Mouse (Mus musculus) lung, adult 2 months (tissue): ENCODE data around the gene Mmp10. TPM values are rescaled to one million over a fixed set of nuclear protein-coding genes. Genes with fewer than 3 reads are reported as not detected.

Experiments
- DNase-seq: peaks from one replicate; pipeline ENCODE4 v3.0.0; 2022
- H3K4me1 ChIP-seq: fragments of 200-500 bp; 2 replicates; pipeline ENCODE4 v1.6.1; 2011; ENCODE audit warnings: low read length; ENCODE audit not compliant: control insufficient read depth, insufficient read depth
- H3K4me3 ChIP-seq: fragments of 200-500 bp; replicated peaks from 2 replicates; pipeline ENCODE3; 2011; ENCODE audit warnings: low read depth, mild to moderate bottlenecking, control low read depth, low read length; ENCODE audit errors: extremely low read depth
- CTCF ChIP-seq: fragments of 200-500 bp; IDR thresholded peaks from 2 replicates; pipeline ENCODE4 v1.5.1; 2011; ENCODE audit warnings: mild to moderate bottlenecking, low read length, control low read depth; ENCODE audit not compliant: insufficient read depth
- POLR2A ChIP-seq: fragments of 200-500 bp; IDR thresholded peaks from 2 replicates; pipeline ENCODE4 v1.6.1; 2011; ENCODE audit warnings: low read depth, mild to moderate bottlenecking, control low read depth, low read length, borderline replicate concordance; ENCODE audit errors: extremely low read depth
- WGBS: fragments of 180-500 bp; shearing (Covaris S2); methylation state at CpG from one replicate; pipeline ENCODE4 v1.1.7; 2018; 5-methylcytosine and 5-hydroxymethylcytosine counted together
- polyA plus RNA-seq: library from polyadenylated mRNA; depleted of rRNA; stranded (reverse); fragments of >200 nt; gene quantifications from 2 replicates; pipeline ENCODE4 v1.2.3, GENCODE M21; 2012; rRNA removed

The Mmp10 gene
- not detected in 2 replicates for polyA plus RNA-seq

DNA sequence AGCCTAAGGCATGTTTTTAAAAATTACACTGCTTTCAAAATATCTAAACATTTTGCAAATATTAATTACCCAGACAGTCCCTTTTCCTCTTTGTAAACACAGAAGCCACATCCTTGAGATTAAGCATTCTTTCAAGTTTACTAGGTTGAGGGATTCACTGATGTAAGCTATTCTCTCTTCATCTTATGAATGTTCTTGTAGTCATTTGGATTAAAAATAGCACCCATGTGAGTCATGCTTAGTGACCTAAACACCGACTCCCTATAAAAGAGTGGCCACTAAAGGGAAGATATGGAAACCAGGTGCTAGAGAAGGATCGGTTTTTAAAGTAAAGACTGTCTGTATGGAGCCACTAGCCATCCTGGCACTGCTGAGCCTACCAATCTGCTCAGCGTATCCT is at the start of gene Mmp10:
TSS of gene Mmp10 (plus strand) at position 302 of the 400 bp plus-strand sequence.
- Histone ChIP-seq H3K4me3 (no peak within 1 kb of the TSS), H3K4me1 (no peaks in the 10 kb centered on the region)
- WGBS, result 85% methylated on average over 3 of the region's 3 CpGs
- no peak for TF ChIP-seq CTCF
- TF ChIP-seq POLR2A, result no peak
- DNase-seq, result no peak

DNA sequence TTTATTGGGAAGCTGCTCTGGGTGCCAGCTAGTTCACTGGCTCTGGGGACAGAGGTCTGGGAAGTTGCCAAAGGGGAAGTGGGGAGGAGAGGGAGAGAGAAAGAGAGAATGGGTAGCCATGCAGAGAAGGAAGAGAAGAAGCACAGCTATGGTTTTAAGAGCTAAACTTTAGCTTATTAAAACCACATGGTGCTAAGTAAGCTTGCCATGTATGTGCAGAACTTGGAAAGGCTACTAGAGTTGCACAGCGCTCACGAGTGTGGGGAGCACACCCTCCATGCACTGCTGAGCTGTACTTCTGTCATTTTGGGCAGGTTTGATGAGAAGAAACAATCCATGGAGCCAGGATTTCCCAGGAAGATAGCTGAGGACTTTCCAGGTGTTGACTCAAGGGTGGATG is 48.9 kb upstream of the Mmp10 start:
- TF ChIP-seq POLR2A (no peak), CTCF (no peak)
- Histone ChIP-seq H3K4me3 (no peak overlapping the region), H3K4me1 (no peaks in the 10 kb centered on the region)
- no peak for DNase-seq
- WGBS, result 74% methylated on average over 2 of the region's 2 CpGs

DNA sequence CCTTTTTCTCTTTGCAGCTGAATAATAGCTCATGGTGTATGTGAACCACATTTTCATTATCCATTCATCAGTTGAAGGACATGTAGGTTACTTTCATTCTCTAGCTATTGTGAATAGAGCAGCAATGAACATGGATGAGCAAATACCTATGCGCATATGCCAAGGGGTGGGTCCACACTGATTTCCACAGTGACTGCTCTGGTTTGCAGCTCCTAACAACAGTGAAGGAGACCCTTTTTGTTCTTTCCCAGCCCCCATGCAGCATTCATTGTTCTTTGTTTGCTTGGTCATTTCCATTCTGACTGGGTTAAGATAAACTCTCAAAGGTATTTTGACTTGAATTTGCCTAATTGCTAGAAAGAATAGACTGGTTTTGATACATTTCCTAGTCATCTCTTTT is 31.9 kb upstream of the Mmp10 start:
- Histone ChIP-seq H3K4me3 (no peak overlapping the region), H3K4me1 (no peaks in the 10 kb centered on the region)
- 92% methylated on average over 1 of the region's 1 CpGs for WGBS
- TF ChIP-seq POLR2A, result no peak
- no peak for TF ChIP-seq CTCF
- DNase-seq, result no peak

DNA sequence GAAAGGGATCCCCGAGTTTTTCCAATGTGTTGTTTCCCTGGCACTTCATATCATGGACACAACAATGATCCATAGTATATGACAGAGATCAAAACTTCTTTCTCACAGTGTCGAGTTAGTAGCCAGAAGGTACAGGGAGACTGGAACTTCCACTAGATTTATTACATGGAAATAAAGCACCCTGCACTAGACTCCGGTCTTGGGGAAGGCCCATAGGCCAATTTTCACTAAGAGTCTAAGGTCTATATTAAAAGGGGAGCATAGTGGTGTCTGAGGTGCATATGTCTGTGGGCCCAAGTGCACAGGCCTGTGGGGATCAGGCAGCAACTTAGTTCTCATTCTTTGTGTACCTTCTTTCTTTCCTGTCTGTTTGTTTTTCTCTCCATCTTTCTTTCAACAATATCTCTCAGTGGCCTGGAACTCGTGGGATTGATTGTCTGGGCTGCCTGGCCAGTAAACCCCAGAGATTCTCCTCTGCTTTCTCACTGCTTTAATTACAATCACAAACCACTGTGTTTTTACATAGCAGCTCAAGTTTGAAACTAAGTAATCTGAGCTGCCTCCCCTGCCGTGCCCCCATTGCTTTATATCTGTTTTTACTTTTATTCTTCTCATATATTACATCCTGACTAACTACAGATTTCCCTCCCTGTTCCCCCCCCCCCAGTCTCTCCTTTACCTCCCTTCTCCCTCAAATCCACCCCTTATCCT is 18.3 kb upstream of the Mmp10 start:
- no peaks in the 10 kb centered on the region for H3K4me1 ChIP-seq
- WGBS, result 62% methylated on average over 5 of the region's 5 CpGs
- no peak for DNase-seq
- TF ChIP-seq CTCF (no peak), POLR2A (no peak)
- no peak overlapping the region for H3K4me3 ChIP-seq

DNA sequence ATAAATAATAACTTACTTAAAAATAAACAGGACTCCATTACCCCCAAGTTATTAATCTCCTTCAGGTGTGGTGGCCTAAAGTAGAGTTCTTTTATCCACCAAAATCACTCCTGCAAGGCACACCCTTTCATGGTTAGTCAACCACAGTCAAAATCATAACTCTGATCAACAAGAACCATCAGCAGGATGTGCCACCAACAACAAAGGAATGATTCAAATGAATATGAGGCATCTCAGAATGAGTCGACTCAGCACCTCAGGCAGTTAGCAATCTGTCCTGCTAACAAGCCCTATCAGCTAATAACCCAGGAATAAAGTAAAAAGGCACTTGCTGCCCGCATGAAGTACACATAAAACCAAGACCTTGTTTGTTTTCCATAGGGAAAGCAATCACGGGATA is 1.0 kb upstream of the Mmp10 start:
- Histone ChIP-seq H3K4me1 (no peaks in the 10 kb centered on the region), H3K4me3 (no peak overlapping the region)
- no peak for DNase-seq
- 80% methylated on average over 3 of the region's 3 CpGs for WGBS
- TF ChIP-seq POLR2A (no peak), CTCF (no peak)

DNA sequence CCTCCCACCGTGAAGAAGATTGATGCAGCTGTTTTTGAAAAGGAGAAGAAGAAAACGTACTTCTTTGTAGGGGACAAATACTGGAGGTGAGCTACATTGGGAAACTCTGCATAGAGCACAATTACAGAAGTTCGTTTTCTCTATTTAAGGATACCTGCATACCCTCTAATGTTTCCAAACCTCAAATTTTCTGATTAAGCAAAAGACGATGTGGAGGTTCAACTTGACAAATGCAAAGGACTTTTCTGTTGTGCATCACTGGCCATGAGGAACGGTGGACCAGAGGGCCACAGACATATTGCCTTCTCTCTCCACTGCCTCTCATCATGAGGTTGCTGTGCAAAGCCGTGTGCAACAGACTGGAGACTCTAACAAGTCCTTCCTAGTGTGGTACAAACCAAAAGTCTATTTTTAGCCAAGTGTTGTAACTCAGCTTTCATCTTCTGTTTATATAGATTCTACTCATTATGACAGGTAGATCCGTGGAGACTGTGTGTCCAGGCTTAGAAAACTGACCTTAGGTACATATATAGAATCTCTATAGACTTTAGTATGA is 5.2 kb downstream of the Mmp10 start:
- Histone ChIP-seq H3K4me3 (no peak overlapping the region), H3K4me1 (no peaks in the 10 kb centered on the region)
- WGBS, result 70% methylated on average over 7 of the region's 7 CpGs
- TF ChIP-seq CTCF, result no peak
- TF ChIP-seq POLR2A, result no peak
- DNase-seq, result no peak

DNA sequence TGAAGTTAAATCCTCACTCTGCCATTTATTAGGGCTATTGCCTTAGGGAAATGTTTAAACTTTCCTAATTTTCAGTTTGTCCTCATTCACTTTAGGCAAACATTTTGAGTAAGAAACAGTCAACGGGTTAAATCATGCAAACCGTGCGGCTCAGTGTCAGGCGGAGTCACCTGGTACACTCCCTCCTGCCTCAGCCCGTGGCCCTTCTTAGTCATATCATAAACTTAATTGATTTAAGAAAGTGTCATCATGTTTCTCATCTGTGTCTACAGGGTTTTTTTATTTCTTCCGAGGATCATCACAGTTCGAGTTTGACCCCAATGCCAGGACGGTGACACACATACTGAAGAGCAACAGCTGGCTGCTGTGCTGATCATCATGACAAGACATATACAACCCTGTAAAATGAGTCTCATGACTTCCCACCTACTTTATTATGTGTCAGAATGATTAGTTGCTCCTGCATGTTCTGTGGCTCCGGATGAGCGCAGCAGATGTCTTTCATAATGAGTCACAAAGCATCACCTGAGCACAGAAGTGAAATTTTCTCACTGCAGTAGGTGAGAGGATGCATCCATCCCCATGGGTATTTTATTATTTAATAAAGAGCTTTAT is 7.6 kb downstream of the Mmp10 start:
- Histone ChIP-seq H3K4me3 (no peak overlapping the region), H3K4me1 (no peaks in the 10 kb centered on the region)
- no peak for DNase-seq
- TF ChIP-seq CTCF (no peak), POLR2A (no peak)
- WGBS, result 75% methylated on average over 10 of the region's 10 CpGs

DNA sequence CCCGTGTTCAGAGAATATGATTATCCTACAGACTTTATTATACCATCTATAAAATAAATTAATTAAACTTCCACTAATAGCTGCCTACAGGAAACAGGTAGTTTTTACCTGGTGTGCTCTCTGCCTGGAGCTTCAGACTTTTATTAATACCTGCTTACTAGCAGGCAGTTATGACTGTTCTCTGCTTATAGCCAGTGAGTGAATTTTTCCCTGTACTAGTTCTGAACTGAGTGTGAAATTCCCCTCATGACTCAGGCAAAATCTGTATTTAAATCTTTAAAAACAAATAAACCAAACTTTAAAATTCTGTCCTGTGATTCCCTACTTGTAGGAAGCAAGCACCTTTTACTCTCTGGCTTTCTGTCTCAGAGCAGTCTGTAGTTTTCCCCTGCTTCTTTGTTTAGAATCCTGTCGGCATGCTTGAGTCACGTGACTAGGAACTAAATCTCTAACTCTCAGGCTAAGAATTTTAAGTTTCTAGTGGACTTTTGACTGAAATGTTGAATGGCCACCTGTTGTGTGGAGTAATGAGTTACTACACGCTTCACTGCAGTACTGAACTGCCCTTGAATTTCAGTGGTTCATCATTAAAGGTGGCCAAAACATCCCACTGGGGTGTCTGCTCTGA is 15.9 kb downstream of the Mmp10 start:
- WGBS, result 66% methylated on average over 4 of the region's 4 CpGs
- TF ChIP-seq POLR2A (no peak), CTCF (no peak)

DNA sequence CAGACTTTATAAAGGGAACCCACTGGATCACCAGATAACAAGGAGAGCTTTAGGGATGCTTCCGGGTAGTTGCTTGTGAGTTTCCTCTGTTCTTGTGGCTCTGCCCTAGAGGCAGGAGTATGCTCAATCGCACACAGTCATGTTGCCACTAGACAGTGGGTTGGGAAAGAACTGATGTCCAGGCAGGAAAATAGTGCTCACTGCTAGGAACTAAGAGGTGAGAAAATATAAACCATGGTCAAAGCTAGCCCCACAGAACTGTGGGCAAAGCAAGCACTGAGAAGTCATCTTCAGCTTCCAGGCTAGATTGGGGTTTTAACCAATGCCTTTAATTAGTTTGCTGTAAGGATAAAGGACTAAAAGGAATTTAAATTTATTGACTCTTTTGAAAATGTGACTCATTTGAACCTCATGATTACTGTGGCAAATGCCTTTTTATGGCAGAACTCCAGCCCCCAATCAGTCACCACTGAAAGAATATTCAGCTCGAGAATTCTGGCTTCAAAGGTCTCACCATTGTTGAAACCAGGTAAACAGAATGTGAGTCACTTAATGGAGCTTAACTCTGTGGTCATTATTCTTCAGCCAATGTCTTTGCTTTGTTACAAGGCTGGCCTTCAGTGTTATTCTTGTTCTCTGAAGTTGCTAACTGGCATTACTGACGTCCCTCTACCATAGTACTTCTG is 24.2 kb downstream of the Mmp10 start:
- Histone ChIP-seq H3K4me3 (no peak overlapping the region), H3K4me1 (no peaks in the 10 kb centered on the region)
- 62% methylated on average over 4 of the region's 4 CpGs for WGBS
- TF ChIP-seq POLR2A (no peak), CTCF (no peak)
- DNase-seq, result no peak

More for the DNA sequence above, 15.9 kb downstream of the Mmp10 start:
- Histone ChIP-seq H3K4me1 (no peaks in the 10 kb centered on the region), H3K4me3 (no peak overlapping the region)
- no peak for DNase-seq
